Mouse (Mus musculus) cortical plate, adult 2 months (tissue): Measurements from ENCODE around the gene Dcst2. TPM values are rescaled to one million over a fixed set of nuclear protein-coding genes. Genes with fewer than 3 reads are reported as not detected.

Experiments
- H3K27ac ChIP-seq: fragments of 200-500 bp; 2 replicates; pipeline ENCODE4 v1.5.1; 2012; ENCODE audit warnings: low read length, control low read depth, inconsistent platforms; ENCODE audit not compliant: insufficient read depth
- H3K4me1 ChIP-seq: fragments of 200-500 bp; 2 replicates; pipeline ENCODE4 v1.6.1; 2011; ENCODE audit warnings: low read length; ENCODE audit not compliant: control insufficient read depth, insufficient read depth
- H3K4me3 ChIP-seq: fragments of 200-500 bp; 2 replicates; pipeline ENCODE4 v1.5.1; 2011; ENCODE audit warnings: mild to moderate bottlenecking, low read length, control low read depth; ENCODE audit not compliant: insufficient read depth
- CTCF ChIP-seq: fragments of 200-500 bp; IDR thresholded peaks from 2 replicates; pipeline ENCODE4 v1.5.1; 2011; ENCODE audit warnings: mild to moderate bottlenecking, control low read depth, low read length; ENCODE audit not compliant: insufficient read depth; ENCODE audit errors: extremely low read depth
- POLR2A ChIP-seq: fragments of 200-500 bp; IDR thresholded peaks from 2 replicates; pipeline ENCODE4 v1.6.1; 2011; ENCODE audit warnings: mild to moderate bottlenecking, low read length, control low read depth; ENCODE audit not compliant: insufficient read depth; ENCODE audit errors: extremely low read depth
- polyA plus RNA-seq: library from polyadenylated mRNA; depleted of rRNA; stranded (reverse); fragments of >200 nt; gene quantifications from 2 replicates; pipeline ENCODE4 v1.2.3, GENCODE M21; 2012

Gene Dcst2
- polyA plus RNA-seq, 1 experiment: 0.75 TPM

DNA sequence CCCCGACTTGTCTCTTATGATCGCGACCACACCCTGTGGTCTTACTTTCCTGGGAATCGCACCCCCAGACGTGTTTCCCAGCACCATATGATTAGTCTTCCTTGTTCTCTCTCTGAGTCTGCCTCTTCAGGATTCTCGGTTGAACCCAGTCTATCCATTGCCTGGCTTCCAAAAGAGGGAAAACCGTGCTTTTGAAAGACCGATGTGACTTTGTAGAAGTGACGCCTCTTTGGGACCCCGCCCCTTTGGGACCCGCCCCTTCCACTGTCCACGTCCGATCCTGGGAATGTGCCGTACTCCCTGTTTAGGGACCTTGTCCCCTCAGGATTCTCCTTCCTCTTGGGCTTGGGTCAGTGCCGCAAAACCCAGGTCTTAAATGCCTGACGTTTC, 57.1 kb downstream of the Dcst2 start:
- H3K27ac ChIP-seq: peak overlapping the region; percentile 53
- peak overlapping the region; percentile 73 for H3K4me3 ChIP-seq
- H3K4me1 ChIP-seq: peaks cover 3% of the 10 kb centered on the region; the same call in 1 of the 2 replicates
- TF ChIP-seq CTCF (no peak), POLR2A (no peak)

DNA sequence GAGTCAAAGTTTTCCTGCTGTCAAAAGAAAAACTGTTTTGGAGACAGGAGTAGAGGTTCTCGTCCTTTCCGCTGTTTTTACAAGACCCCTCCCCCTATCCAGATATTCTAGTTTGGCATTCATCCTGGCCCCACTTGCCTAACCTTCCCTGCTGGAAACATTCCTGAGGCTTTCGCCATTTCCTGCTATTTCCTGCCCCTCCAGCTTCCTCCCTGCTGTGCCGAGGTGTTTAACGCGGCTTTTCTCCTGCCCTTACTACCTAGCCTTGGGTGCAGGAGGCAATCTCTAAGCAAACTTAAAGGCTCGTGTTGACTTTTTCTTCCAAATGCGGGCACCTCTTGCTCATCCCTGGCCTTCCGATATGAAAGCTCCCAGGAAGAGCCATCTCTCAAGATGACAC, 57.8 kb downstream of the Dcst2 start:
- no peak for TF ChIP-seq POLR2A
- no peak for TF ChIP-seq CTCF
- peak overlapping the region; percentile 4; the same call in 1 of the 2 replicates for H3K27ac ChIP-seq
- peak overlapping the region; percentile 73; the same call in 1 of the 2 replicates for H3K4me3 ChIP-seq
- peaks cover 3% of the 10 kb centered on the region; the same call in 1 of the 2 replicates for H3K4me1 ChIP-seq

DNA sequence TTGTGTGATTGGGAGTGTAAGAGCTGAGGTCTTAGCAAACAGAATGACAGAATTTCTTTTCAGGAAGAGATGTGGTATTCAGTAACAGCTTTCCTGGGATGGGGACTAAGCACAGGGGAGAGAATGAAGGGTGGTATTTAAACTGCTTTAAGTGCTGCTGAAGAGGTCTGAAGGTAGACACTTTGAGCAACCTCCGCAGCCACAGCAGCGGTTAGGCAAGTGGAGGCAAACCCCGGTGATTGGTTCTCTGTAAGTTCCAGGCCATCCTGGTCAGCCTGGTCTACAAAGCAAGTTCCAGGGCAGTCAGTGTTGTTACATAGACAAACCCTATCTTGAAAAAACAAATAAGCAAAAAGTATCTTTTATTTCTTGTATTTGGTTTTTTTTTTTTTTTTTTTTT, 58.2 kb downstream of the Dcst2 start:
- H3K4me1 ChIP-seq: peaks cover 3% of the 10 kb centered on the region; the same call in 1 of the 2 replicates
- TF ChIP-seq CTCF (no peak), POLR2A (no peak)
- H3K27ac ChIP-seq: no peak overlapping the region
- peak overlapping the region; percentile 73; the same call in 1 of the 2 replicates for H3K4me3 ChIP-seq

DNA sequence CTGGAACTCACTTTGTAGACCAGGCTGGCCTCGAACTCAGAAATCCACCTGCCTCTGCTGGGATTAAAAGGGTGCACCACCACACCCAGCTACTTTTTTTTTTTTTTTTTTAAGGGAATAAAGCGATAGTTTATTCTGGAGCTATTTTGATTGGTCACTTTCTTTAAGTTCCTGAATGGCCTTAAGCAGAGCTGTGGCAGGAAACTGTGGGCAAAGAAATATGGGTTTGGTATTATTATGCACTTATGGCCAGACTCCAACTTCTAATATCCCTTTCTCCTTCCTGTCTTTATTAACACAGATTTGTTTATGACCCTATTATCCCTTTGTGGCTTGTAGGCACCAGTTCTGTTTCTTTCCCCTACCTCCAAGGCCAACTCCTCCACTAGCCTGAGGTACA, 58.6 kb downstream of the Dcst2 start:
- peaks cover 3% of the 10 kb centered on the region; the same call in 1 of the 2 replicates for H3K4me1 ChIP-seq
- TF ChIP-seq POLR2A (no peak), CTCF (no peak)
- no peak overlapping the region; the same call in 1 of the 2 replicates for H3K4me3 ChIP-seq
- H3K27ac ChIP-seq: no peak overlapping the region

DNA sequence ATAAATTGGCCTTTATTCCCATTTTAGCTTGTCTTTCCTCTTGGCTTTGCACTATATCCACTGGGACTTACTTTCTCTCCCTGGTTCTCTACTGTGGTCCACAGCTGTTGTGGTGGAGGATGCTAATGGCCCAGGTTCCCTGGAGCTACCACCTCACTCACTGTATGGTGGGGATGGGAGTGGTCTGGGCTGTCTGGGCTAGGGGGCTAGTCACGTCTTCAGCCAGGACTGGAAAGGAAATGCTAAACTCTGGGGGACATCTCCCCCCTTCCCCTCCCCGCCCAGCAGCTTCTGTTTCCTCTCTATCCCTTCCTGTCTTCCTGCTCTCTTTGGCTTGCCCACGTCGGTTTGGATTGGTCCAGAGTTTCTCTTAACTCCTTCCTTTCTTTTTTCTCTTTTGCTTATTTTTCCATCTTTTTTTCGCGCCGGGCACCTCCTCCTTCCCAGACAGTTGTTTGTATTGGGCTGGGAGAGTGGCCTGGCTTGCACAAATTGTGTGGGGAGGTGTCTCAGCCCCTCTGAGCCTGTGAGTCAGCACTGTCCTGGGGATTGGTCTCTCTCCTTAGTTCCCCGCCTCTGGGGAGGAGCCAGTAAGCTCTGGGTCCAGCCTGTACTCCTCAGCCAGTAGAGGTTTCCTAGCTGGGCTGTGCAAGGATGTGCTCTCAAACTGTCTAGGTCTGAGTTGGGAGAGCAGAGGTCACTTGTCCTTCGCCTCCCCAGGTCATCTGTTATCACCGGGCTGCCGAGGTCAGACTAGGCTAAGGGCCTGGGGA, 59.4 kb downstream of the Dcst2 start:
- TF ChIP-seq CTCF (no peak), POLR2A (peak; percentile 98)
- H3K4me3 ChIP-seq: peak overlapping the region; percentile 22; the same call in 1 of the 2 replicates
- H3K4me1 ChIP-seq: peaks cover 3% of the 10 kb centered on the region; the same call in 1 of the 2 replicates
- 0 out of 2 replicates have a peak overlapping the region, but pooled peaks have one; percentile 14 for H3K27ac ChIP-seq

DNA sequence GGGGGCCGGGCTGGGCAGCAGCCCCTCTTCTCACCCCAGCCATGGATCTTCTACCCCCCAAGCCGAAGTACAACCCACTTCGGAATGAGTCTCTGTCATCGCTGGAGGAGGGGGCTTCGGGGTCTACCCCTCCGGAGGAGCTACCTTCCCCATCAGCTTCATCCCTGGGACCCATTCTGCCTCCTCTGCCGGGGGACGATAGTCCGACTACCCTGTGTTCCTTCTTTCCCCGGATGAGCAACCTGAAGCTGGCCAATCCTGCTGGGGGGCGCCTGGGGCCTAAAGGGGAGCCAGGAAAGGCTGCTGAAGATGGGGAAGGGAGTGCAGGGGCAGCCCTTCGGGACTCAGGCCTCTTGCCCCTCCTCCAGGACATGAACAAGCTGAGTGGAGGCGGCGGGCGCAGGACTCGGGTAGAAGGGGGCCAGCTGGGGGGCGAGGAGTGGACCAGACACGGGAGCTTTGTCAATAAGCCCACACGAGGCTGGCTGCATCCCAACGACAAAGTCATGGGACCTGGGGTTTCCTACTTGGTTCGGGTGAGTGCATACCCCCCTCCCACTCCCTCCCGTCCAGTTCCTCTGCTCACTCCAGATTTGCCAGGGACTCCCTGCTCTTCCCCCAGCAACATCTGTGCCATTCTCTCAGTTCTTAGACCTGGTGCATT, 60.2 kb downstream of the Dcst2 start:
- TF ChIP-seq CTCF: no peak
- TF ChIP-seq POLR2A: no peak
- H3K4me3 ChIP-seq: peak overlapping the region; percentile 22
- 0 out of 2 replicates have a peak overlapping the region, but pooled peaks have one; percentile 14 for H3K27ac ChIP-seq
- H3K4me1 ChIP-seq: peaks cover 3% of the 10 kb centered on the region; the same call in 1 of the 2 replicates

DNA sequence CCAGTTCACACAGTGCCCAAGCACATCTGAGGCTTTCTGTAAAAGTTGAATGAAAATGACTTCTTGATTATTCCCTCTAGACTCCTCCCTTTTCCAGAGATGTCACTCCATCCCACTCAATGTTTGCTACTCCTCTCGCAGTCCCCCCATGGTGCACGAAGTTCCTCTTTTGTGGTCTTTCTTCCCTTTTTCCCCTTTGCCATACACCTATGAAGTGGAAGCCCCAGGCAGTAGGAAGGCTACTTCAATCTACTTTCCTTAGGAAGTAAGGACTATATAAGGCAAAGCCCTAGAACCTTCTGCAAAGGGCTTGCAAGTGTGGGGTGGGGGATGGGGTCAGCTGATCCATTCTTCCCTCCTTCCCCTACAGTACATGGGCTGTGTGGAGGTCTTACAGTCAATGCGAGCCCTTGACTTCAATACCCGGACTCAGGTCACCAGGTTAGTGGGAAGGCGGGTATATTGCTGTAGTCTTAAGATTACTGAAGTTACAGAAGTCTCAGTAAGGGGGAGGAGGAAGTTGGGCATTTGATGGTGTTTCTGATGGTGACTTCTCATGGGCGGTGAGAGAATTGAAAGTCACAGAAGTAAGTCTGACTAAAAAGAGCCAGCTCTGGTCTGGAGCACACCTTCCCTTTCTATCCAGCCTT, 60.9 kb downstream of the Dcst2 start:
- no peak overlapping the region; the same call in 1 of the 2 replicates for H3K4me3 ChIP-seq
- H3K4me1 ChIP-seq: peaks cover 3% of the 10 kb centered on the region; the same call in 1 of the 2 replicates
- H3K27ac ChIP-seq: no peak overlapping the region
- TF ChIP-seq POLR2A: no peak
- TF ChIP-seq CTCF: no peak

DNA sequence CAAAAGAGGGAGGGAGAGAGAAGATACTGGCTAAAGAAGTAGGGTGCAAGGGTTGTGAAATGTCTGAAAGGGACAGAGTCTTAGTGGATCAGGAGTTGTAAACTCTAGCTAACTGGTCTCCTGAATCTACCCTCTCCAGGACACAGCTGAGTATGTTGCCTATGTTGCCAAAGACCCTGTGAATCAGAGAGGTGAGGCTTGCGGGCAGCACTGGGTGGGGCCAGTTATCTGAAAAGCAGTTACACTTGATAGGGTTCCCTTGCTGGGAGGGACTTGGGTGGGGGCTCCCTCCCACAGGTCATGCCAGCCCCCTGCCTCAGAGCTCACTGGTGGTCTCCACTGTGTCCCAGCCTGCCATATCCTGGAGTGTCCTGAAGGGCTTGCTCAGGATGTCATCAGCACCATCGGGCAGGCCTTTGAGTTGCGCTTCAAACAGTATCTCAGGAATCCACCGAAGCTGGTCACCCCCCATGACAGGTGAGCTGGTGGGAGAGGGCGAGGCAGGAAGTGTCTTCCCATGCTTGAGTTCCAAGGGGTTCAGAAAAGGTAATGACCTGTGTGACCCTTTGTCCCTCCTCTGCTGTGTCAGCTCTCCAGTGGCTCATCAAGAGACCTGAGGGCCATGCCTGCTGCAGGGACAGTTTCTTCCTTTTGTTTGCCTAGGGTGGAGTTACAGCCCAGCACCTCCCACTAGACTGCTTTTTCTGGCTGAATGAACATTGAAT, 62.8 kb downstream of the Dcst2 start:
- Histone ChIP-seq H3K4me3 (no peak overlapping the region), H3K27ac (no peak overlapping the region), H3K4me1 (peaks cover 3% of the 10 kb centered on the region; the same call in 1 of the 2 replicates)
- TF ChIP-seq CTCF (no peak), POLR2A (no peak)

DNA sequence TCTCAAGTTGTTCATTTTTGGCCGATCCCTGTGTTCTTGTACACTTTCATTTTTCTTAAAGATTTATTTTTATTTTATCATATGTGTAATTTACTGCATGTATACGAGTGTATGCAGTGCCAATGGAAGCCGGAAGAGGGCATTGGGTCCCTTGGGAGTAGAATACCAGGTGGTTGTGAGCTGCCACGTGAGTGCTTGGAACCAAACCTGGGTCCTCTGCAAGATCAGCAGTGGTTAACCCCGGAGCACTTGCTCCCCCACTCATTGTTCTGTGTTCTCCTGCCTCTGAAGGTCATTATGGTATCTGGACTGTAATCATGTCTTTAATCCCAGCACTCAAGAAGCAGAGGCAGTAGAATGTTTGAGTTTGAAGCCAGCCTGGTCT, 63.4 kb downstream of the Dcst2 start:
- H3K4me3 ChIP-seq: no peak overlapping the region
- H3K27ac ChIP-seq: no peak overlapping the region
- no peak for TF ChIP-seq POLR2A
- peaks cover 3% of the 10 kb centered on the region; the same call in 1 of the 2 replicates for H3K4me1 ChIP-seq
